Mouse (Mus musculus): Measurements from ENCODE around the gene Apoc1. TPM values are rescaled to one million over a fixed set of nuclear protein-coding genes. Genes with fewer than 3 reads are reported as not detected.

The Apoc1 gene
- polyA plus RNA-seq (2015; fragmentation: Nextera tagmentation; extraction: Ambion mirVana) = 247 and 261 TPM in 2 replicates

- Histone ChIP-seq H3K9ac (peak within 1 kb of the TSS; percentile 52), H3K4me3 (replicated peaks) (peak within 1 kb of the TSS; percentile 41), H3K4me2 (peak within 1 kb of the TSS; percentile 45), H3K27me3 (no peaks in the 10 kb centered on the region), H3K36me3 (peaks cover 15% of the 10 kb centered on the region), H3K9me3 (replicated peaks) (no peaks in the 10 kb centered on the region), H3K4me1 (replicated peaks) (peaks cover 66% of the 10 kb centered on the region), H3K27ac (peak within 1 kb of the TSS; percentile 87)
- DNase-seq = peak; percentile 34
- 58% methylated on average over 28 of the region's 28 CpGs for WGBS (ENCODE audit: insufficient replicate concordance)
- no peak; the same call in 1 of the 2 replicates for ATAC-seq (ENCODE audit: low read depth)
Measured at GRCm38 (mm10) chr7:19691873-19692865, at the start of gene Apoc1. Gene Apoc1, minus strand, starts transcription at chr7:19692660.

DNA sequence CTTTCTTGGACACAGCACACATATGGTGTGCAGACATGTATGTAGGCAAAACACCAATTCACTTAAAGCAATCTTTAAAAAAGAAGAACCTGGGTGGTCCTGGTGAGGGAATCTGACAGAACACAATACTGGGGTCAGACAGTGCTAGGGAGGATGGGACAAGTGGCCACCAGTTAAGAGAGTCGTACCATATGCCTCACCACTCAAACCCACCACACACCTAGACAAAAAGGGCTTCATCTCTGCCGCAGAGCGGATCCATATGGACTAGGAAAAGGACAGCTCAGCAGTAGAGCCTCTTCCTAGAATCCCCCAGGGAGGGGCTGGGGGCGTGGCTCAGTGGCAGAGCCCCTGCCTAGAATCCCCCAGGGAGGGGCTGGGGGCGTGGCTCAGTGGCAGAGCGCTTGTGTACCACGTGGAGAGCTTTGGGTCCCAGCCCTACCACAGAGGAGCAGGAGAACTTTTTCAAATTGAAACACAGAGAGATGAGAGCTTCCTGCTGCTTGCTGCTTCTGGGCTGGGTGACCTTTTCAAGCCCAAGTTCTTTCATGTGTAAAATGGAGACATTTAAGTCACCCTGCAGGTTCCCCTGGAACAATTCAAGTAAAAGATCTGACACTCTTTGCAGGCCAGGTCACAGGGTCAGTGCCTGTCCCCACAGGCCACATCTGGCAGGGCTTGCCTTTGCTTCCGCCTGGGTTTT, 49.0 kb upstream of the Apoc1 start:
- ATAC-seq (ENCODE audit: low read depth) = peak; percentile 16; the same call in 1 of the 2 replicates
- Histone ChIP-seq H3K27me3 (no peaks in the 10 kb centered on the region), H3K4me2 (0 out of 2 replicates have a peak overlapping the region, but pooled peaks have one; percentile 15), H3K9ac (peak overlapping the region; percentile 22; the same call in 1 of the 2 replicates), H3K36me3 (peaks cover 13% of the 10 kb centered on the region; the same call in 1 of the 2 replicates), H3K27ac (peak overlapping the region; percentile 55), H3K9me3 (replicated peaks) (no peaks in the 10 kb centered on the region), H3K4me1 (replicated peaks) (peaks cover 70% of the 10 kb centered on the region), H3K4me3 (replicated peaks) (no peak overlapping the region)
- 28% methylated on average over 8 of the region's 8 CpGs for WGBS (ENCODE audit: insufficient replicate concordance)
- no peak for DNase-seq

DNA sequence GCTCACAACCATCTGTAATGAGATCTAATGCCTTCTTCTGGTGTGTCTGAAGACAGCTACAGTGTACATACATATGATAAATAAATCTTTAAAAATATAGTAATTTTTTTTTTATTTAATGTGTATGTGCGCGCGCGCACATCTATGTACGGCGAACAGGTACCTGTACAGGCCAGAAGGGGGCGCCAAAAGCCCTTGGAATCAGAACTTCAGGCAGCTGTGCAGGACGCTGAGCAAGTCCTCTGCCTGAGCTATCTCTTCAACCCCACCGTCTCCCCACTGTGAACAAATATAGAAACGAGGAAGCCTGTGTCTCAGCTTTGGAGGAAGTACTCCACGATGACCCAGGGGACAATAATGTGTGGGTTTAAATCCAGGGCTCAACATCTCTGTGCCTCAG, 47.8 kb upstream of the Apoc1 start:
- H3K4me1 ChIP-seq (replicated peaks) = peaks cover 75% of the 10 kb centered on the region
- ATAC-seq (ENCODE audit: low read depth) (no peak), DNase-seq (no peak)
- WGBS (ENCODE audit: insufficient replicate concordance) = 63% methylated on average over 11 of the region's 11 CpGs
- H3K9ac ChIP-seq = no peak overlapping the region
- H3K4me3 ChIP-seq (replicated peaks) = no peak overlapping the region
- no peaks in the 10 kb centered on the region for H3K27me3 ChIP-seq
- no peak overlapping the region for H3K4me2 ChIP-seq
- peaks cover 14% of the 10 kb centered on the region; the same call in 1 of the 2 replicates for H3K36me3 ChIP-seq
- H3K9me3 ChIP-seq (replicated peaks) = no peaks in the 10 kb centered on the region
- no peak overlapping the region for H3K27ac ChIP-seq

DNA sequence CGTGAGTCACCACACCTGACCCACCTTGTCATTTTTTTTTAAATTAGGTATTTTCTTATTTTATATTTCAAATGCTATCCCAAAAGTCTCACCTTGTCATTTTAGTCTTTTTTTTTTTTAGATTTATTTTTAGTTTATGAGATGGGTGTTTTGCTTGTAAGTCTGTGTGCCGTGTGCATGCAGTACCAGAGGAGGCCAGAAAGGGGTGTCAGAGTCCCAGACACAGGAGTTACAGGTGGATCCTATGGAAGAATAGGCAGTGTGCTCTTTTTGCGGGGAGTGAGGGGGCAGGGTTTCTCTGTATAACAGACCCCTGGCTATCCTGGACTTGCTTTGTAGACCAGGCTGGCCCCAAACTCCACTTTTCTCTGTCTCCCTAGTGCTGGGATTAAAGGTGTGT, 46.3 kb upstream of the Apoc1 start:
- H3K9ac ChIP-seq = no peak overlapping the region
- ATAC-seq (ENCODE audit: low read depth) = no peak
- H3K4me1 ChIP-seq (replicated peaks) = peaks cover 74% of the 10 kb centered on the region

GRCm38 (mm10) chr7:19736389-19737057, 44.1 kb upstream of the Apoc1 start:
- Histone ChIP-seq H3K4me2 (peak overlapping the region; percentile 59), H3K36me3 (peaks cover 18% of the 10 kb centered on the region; the same call in 1 of the 2 replicates), H3K9ac (peak overlapping the region; percentile 55), H3K4me3 (replicated peaks) (peak overlapping the region; percentile 28), H3K27ac (peak overlapping the region; percentile 89), H3K9me3 (replicated peaks) (no peaks in the 10 kb centered on the region), H3K4me1 (replicated peaks) (peaks cover 56% of the 10 kb centered on the region), H3K27me3 (no peaks in the 10 kb centered on the region)
- WGBS (ENCODE audit: insufficient replicate concordance) = 16% methylated on average over 16 of the region's 16 CpGs
- DNase-seq (peak; percentile 50), ATAC-seq (ENCODE audit: low read depth) (peak; percentile 93)

More for the DNA sequence above, 46.3 kb upstream of the Apoc1 start:
- H3K4me3 ChIP-seq (replicated peaks) = no peak overlapping the region
- no peak overlapping the region for H3K4me2 ChIP-seq
- 74% methylated on average over 3 of the region's 3 CpGs for WGBS (ENCODE audit: insufficient replicate concordance)
- H3K36me3 ChIP-seq = peaks cover 18% of the 10 kb centered on the region; the same call in 1 of the 2 replicates
- H3K27ac ChIP-seq = no peak overlapping the region
- no peaks in the 10 kb centered on the region for H3K27me3 ChIP-seq
- H3K9me3 ChIP-seq (replicated peaks) = no peaks in the 10 kb centered on the region
- DNase-seq = no peak

DNA sequence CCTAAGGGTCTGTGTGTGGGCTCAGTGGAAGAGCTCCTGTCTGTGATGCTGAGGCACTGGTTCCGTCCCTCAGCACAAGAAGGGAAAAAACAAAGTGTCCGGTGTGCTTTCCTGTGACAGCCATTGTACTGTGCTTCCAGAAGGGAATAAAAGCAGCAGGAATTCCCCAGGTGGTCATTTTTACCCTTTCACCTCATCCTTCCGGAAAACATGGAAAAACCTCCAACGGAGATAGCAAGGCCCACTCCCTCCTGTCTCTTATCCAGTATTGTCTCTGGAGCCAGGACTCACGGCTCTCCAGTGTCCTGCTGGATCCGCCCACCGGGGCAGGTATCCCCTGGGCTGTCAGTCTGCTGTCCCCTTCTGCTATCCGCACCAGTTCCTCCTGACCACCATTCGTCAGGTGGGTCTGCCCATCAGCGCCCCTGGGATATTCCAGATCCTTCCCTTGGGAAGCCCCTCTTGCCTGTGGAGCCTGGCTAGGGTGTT, 41.8 kb upstream of the Apoc1 start:
- H3K4me2 ChIP-seq = no peak overlapping the region
- 73% methylated on average over 10 of the region's 10 CpGs for WGBS (ENCODE audit: insufficient replicate concordance)

GRCm38 (mm10) chr7:19726541-19726940, 34.1 kb upstream of the Apoc1 start:
- Histone ChIP-seq H3K9me3 (replicated peaks) (no peaks in the 10 kb centered on the region), H3K4me2 (no peak overlapping the region), H3K4me1 (replicated peaks) (peaks cover 12% of the 10 kb centered on the region), H3K36me3 (peaks cover 25% of the 10 kb centered on the region), H3K4me3 (replicated peaks) (no peak overlapping the region), H3K27ac (no peak overlapping the region), H3K9ac (no peak overlapping the region), H3K27me3 (no peaks in the 10 kb centered on the region)
- WGBS (ENCODE audit: insufficient replicate concordance) = 79% methylated on average over 4 of the region's 4 CpGs
- ATAC-seq (ENCODE audit: low read depth) (no peak), DNase-seq (no peak)

More for the DNA sequence above, 41.8 kb upstream of the Apoc1 start:
- no peak overlapping the region; the same call in 1 of the 2 replicates for H3K27ac ChIP-seq
- ATAC-seq (ENCODE audit: low read depth) (no peak), DNase-seq (no peak)
- no peak overlapping the region for H3K4me3 ChIP-seq (replicated peaks)
- no peak overlapping the region for H3K9ac ChIP-seq
- H3K36me3 ChIP-seq = peaks cover 34% of the 10 kb centered on the region
- H3K27me3 ChIP-seq = no peaks in the 10 kb centered on the region
- H3K9me3 ChIP-seq (replicated peaks) = no peaks in the 10 kb centered on the region
- H3K4me1 ChIP-seq (replicated peaks) = peaks cover 43% of the 10 kb centered on the region

DNA sequence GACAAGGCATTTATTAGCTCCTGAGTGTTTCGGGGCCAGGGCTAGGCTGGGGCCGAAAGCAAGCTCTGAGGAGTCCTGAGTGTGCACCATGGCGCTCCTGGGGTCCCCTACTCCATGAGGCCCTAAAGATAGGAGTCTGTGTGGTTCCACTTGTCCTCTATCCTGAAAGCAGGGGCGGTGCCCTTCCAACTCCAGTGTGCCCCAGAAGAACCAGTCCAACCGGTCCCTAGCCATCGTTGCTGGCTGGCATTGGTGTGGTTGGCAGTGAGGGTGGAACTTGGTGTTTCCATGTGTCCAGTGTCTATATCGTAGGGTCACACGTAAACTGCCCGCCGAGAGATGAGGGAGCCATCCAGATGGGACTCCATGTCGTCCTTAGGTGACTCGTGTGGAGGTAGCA, 31.7 kb upstream of the Apoc1 start:
- H3K27ac ChIP-seq = no peak overlapping the region
- peaks cover 9% of the 10 kb centered on the region for H3K36me3 ChIP-seq
- H3K4me3 ChIP-seq (replicated peaks) = no peak overlapping the region
- WGBS (ENCODE audit: insufficient replicate concordance) = 79% methylated on average over 12 of the region's 12 CpGs
- ATAC-seq (ENCODE audit: low read depth) (no peak), DNase-seq (no peak)
- H3K4me2 ChIP-seq = no peak overlapping the region
- no peaks in the 10 kb centered on the region for H3K27me3 ChIP-seq
- H3K9ac ChIP-seq = no peak overlapping the region
- H3K9me3 ChIP-seq (replicated peaks) = 0 out of 2 replicates have a peak, but pooled peaks cover 4% of the 10 kb centered on the region
- H3K4me1 ChIP-seq (replicated peaks) = peaks cover 13% of the 10 kb centered on the region

DNA sequence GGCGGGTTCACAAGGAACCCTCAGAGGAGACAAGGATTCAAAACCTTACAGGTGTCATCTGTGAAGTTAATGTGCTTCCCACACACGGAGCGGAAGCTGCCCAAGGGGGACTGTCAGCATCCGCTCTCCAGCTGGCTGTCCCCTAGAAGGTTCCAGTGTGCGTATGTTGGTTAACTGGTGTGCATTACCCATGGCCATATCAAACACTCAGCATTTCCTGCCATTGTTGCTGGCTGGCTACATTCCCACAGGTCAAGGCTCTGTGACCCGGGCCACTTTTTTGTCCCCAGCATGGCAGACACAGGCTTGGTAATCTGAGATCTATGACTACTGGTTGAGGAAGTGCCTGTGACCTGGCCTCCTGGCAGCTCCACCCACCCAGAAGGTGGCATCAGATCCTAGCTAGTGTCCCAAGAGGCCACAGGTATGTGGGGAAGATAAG, 30.3 kb upstream of the Apoc1 start:
- H3K36me3 ChIP-seq = peaks cover 4% of the 10 kb centered on the region; the same call in 1 of the 2 replicates

GRCm38 (mm10) chr7:19719200-19719599, 26.7 kb upstream of the Apoc1 start:
- no peak overlapping the region for H3K27ac ChIP-seq
- WGBS (ENCODE audit: insufficient replicate concordance) = 61% methylated on average over 4 of the region's 4 CpGs
- ATAC-seq (ENCODE audit: low read depth) = no peak
- H3K4me1 ChIP-seq (replicated peaks) = peaks cover 37% of the 10 kb centered on the region
- H3K36me3 ChIP-seq = peaks cover 4% of the 10 kb centered on the region; the same call in 1 of the 2 replicates
- H3K9ac ChIP-seq = no peak overlapping the region
- H3K9me3 ChIP-seq (replicated peaks) = 0 out of 2 replicates have a peak, but pooled peaks cover 4% of the 10 kb centered on the region
- H3K27me3 ChIP-seq = no peaks in the 10 kb centered on the region
- H3K4me3 ChIP-seq (replicated peaks) = no peak overlapping the region
- no peak for DNase-seq
- no peak overlapping the region for H3K4me2 ChIP-seq

More for the DNA sequence above, 30.3 kb upstream of the Apoc1 start:
- no peak for DNase-seq
- Histone ChIP-seq H3K27me3 (no peaks in the 10 kb centered on the region), H3K4me2 (no peak overlapping the region), H3K27ac (peak overlapping the region; percentile 34; the same call in 1 of the 2 replicates), H3K9ac (no peak overlapping the region), H3K4me3 (replicated peaks) (no peak overlapping the region), H3K9me3 (replicated peaks) (0 out of 2 replicates have a peak, but pooled peaks cover 4% of the 10 kb centered on the region), H3K4me1 (replicated peaks) (peaks cover 17% of the 10 kb centered on the region)
- WGBS (ENCODE audit: insufficient replicate concordance) = 44% methylated on average over 6 of the region's 6 CpGs
- peak; percentile 47 for ATAC-seq (ENCODE audit: low read depth)
